Mouse (Mus musculus): ENCODE measurements around the gene Mfsd4a. TPM values are rescaled to one million over a fixed set of nuclear protein-coding genes. Genes with fewer than 3 reads are reported as not detected.

The Mfsd4a gene
- total and polyA plus RNA-seq, 2 experiments from 2014 or later = 3.2 to 8.1 TPM

DNA sequence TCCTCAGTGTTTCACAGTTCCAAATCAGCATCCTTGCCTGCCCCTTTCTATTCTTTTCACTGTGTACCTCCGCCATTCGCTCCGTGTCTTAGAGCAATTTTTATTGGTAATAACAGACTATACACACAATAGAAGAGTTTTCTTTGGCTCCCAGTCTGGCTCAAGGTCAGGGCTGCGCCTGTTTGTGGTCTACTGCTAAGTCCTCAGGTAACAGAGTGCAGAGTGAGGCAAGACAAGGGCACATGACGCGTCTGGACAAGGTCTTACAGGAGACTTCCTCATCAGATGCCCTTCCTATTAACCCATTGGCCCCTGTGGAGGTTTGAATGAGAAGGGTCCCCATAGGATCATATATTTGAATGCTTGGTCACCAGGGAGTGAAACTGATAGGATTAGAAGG, 21.9 kb upstream of the Mfsd4a start:
- H3K9me3 ChIP-seq (ENCODE audit: low read length) = no peaks in the 10 kb centered on the region
- no peaks in the 10 kb centered on the region for H3K27me3 ChIP-seq (ENCODE audit: insufficient read depth, low read length)
- DNase-seq (no peak), ATAC-seq (no peak)
- H3K27ac ChIP-seq (ENCODE audit: low read depth, low read length) = no peak overlapping the region
- no peak overlapping the region for H3K4me3 ChIP-seq (ENCODE audit: low read depth, low read length)
- no peak overlapping the region for H3K9ac ChIP-seq
- H3K4me2 ChIP-seq (ENCODE audit: low read depth) = no peak overlapping the region
- no peak for TF ChIP-seq CTCF (IDR thresholded peaks at IDR 0.05; ENCODE audit: low read depth)
- WGBS = 71% methylated on average over 6 of the region's 6 CpGs
- H3K36me3 ChIP-seq (ENCODE audit: insufficient read depth) = no peaks in the 10 kb centered on the region
- H3K4me1 ChIP-seq (ENCODE audit: insufficient read depth) = peaks cover 5% of the 10 kb centered on the region; the same call in 1 of the 2 replicates

DNA sequence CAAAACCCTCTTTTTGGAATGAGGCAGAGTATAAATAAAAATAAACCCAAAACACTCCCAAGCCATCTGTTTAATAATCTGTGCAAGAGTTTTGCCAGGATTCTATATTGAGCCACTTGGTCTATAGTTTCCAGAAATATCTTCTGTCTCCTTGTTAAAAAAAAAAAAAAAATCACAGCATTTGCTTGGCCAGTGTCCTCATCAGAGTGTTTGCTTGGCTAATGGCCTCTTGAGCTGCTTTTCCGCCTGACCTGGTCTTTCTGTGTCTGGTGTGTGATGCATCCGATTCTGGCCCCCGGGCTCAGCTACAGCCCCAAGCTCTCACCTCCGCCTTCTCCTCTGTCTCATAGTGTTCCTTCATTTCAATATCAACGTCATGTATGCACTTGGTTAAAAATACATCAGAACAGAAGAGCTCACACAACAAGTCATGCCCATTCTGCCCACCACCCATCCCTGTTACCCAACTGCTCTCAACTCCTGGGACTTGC, 20.4 kb upstream of the Mfsd4a start:
- Histone ChIP-seq H3K36me3 (ENCODE audit: insufficient read depth) (no peaks in the 10 kb centered on the region), H3K4me2 (ENCODE audit: low read depth) (no peak overlapping the region), H3K4me1 (ENCODE audit: insufficient read depth) (peaks cover 5% of the 10 kb centered on the region; the same call in 1 of the 2 replicates), H3K27ac (ENCODE audit: low read depth, low read length) (peak overlapping the region; percentile 31; the same call in 1 of the 2 replicates), H3K9me3 (ENCODE audit: low read length) (no peaks in the 10 kb centered on the region), H3K9ac (no peak overlapping the region), H3K4me3 (ENCODE audit: low read depth, low read length) (no peak overlapping the region), H3K27me3 (ENCODE audit: insufficient read depth, low read length) (no peaks in the 10 kb centered on the region)
- ATAC-seq (peak; percentile 75), DNase-seq (peak; percentile 73)
- TF ChIP-seq CTCF (IDR thresholded peaks at IDR 0.05; ENCODE audit: low read depth) = no peak
- 49% methylated on average over 5 of the region's 5 CpGs for WGBS

DNA sequence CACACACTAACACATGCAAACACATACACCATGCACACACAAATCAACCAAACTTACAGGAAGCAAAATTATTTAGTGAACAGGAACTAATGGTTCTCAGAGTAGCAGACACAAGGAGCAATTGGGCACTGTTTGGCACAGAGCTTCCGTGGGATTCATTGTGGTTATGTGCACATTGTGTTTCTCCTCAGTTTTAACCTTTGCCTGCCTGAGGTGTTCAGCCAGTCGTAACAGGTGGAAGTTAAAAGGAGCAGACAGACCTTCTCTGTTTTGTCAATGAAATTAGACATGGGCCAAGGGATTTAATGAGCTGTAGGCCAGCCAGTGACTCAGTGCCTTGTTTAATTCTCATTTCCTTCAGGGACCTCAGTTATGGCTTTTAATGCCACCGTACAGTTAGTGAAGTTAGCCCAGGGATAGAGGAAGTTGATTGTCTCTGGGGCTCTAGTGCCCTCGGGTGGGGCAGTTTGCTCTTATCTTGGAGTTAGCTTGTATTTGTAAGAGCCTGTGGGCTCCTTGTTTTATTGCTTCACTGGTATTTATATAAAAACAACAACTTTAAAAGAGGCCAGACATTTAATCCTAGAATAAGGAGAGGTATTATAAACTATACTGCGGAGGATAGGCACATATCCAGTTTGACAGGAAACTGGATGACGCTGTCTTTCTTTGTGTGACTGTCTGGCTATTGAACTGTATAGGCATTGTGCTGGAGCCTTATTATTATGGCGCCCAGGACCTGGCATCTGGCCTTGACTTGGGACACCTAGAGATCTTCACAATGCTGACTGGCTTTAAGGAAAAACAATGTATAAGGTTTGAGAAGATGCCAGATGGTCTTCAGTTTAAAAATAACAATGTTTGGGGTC, 17.6 kb upstream of the Mfsd4a start:
- Histone ChIP-seq H3K9ac (no peak overlapping the region), H3K9me3 (ENCODE audit: low read length) (no peaks in the 10 kb centered on the region), H3K36me3 (ENCODE audit: insufficient read depth) (no peaks in the 10 kb centered on the region), H3K4me1 (ENCODE audit: insufficient read depth) (peaks cover 5% of the 10 kb centered on the region; the same call in 1 of the 2 replicates), H3K27ac (ENCODE audit: low read depth, low read length) (no peak overlapping the region), H3K4me2 (ENCODE audit: low read depth) (no peak overlapping the region), H3K4me3 (ENCODE audit: low read depth, low read length) (no peak overlapping the region), H3K27me3 (ENCODE audit: insufficient read depth, low read length) (no peaks in the 10 kb centered on the region)
- no peak for DNase-seq
- TF ChIP-seq CTCF (IDR thresholded peaks at IDR 0.05; ENCODE audit: low read depth) = no peak
- no peak for ATAC-seq
- WGBS = 59% methylated on average over 7 of the region's 7 CpGs

DNA sequence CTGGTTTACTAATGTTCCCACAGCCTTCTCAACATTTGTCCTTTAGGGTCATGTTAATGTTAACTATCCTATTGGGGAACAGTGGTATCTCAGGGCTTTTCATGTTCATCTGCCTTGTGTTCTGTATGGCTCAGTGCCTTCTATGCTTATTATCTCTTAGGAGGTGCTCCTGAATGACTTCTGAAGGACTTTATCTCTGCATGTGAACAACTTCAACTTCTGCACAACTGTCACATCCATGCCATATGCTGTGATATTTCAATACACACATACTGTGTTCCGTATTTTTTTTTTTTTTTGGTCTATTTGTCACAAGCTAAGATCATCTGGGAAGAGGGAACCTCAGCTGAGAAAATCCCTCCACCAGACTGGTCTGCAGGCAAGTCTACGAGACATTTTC, 10.6 kb upstream of the Mfsd4a start:
- no peaks in the 10 kb centered on the region for H3K27me3 ChIP-seq (ENCODE audit: insufficient read depth, low read length)
- H3K9me3 ChIP-seq (ENCODE audit: low read length) = no peaks in the 10 kb centered on the region
- H3K4me3 ChIP-seq (ENCODE audit: low read depth, low read length) = no peak overlapping the region
- ATAC-seq (no peak), DNase-seq (no peak)
- H3K36me3 ChIP-seq (ENCODE audit: insufficient read depth) = no peaks in the 10 kb centered on the region
- H3K4me1 ChIP-seq (ENCODE audit: insufficient read depth) = no peaks in the 10 kb centered on the region
- no peak for TF ChIP-seq CTCF (IDR thresholded peaks at IDR 0.05; ENCODE audit: low read depth)
- no peak overlapping the region for H3K4me2 ChIP-seq (ENCODE audit: low read depth)
- 72% methylated on average over 2 of the region's 2 CpGs for WGBS
- H3K27ac ChIP-seq (ENCODE audit: low read depth, low read length) = no peak overlapping the region
- H3K9ac ChIP-seq = no peak overlapping the region

DNA sequence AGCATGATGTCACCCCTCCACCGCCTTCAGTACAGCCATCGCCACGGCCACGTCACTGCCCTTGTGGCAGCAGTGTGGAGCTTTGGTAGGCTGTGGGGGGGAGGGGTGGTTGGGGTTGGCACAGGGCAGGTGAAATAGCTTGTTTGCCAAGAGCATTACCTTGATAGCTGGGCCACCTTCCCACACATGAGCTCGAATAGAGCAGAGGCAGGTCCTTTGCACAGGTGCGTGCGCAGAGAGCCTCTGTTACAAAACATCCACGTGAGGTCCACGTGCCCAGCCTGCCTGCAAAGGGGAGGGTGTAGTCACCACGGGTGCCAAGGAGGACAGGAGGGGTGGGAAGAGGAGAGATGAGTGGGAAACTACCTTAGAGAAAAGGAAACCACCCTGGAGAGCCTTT, 7.7 kb upstream of the Mfsd4a start:
- no peaks in the 10 kb centered on the region for H3K9me3 ChIP-seq (ENCODE audit: low read length)
- no peak overlapping the region for H3K9ac ChIP-seq
- no peak overlapping the region for H3K4me3 ChIP-seq (ENCODE audit: low read depth, low read length)
- H3K27me3 ChIP-seq (ENCODE audit: insufficient read depth, low read length) = no peaks in the 10 kb centered on the region
- DNase-seq (no peak), ATAC-seq (no peak)
- H3K27ac ChIP-seq (ENCODE audit: low read depth, low read length) = no peak overlapping the region
- H3K4me1 ChIP-seq (ENCODE audit: insufficient read depth) = no peaks in the 10 kb centered on the region
- no peak for TF ChIP-seq CTCF (IDR thresholded peaks at IDR 0.05; ENCODE audit: low read depth)
- no peak overlapping the region for H3K4me2 ChIP-seq (ENCODE audit: low read depth)
- no peaks in the 10 kb centered on the region for H3K36me3 ChIP-seq (ENCODE audit: insufficient read depth)
- 85% methylated on average over 10 of the region's 10 CpGs for WGBS

DNA sequence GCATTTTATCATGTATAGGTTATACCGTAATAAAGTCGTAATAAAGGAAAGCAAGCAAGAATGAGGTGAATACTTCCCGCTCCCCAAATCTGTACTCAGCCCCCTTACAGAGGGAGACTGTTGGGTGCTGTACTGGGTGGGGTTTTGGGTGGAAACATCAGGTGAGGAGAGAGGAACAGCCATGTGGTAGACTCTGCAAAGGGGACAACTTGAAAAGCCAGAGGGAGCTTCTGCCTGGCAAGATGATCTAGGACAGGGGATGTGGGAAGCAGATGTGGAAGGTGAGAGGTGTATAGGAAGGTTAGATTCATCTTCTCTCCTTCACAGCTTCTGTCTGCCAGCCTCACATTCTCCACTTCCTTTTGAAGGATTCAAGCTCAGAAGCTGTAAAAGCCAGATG, 2.8 kb upstream of the Mfsd4a start:
- no peak for DNase-seq
- Histone ChIP-seq H3K27me3 (ENCODE audit: insufficient read depth, low read length) (no peaks in the 10 kb centered on the region; the same call in 1 of the 2 replicates), H3K36me3 (ENCODE audit: insufficient read depth) (no peaks in the 10 kb centered on the region), H3K9ac (no peak overlapping the region), H3K27ac (ENCODE audit: low read depth, low read length) (no peak overlapping the region), H3K4me2 (ENCODE audit: low read depth) (no peak overlapping the region), H3K9me3 (ENCODE audit: low read length) (no peaks in the 10 kb centered on the region), H3K4me3 (ENCODE audit: low read depth, low read length) (no peak overlapping the region), H3K4me1 (ENCODE audit: insufficient read depth) (peaks cover 11% of the 10 kb centered on the region; the same call in 1 of the 2 replicates)
- no peak for ATAC-seq
- TF ChIP-seq CTCF (IDR thresholded peaks at IDR 0.05; ENCODE audit: low read depth) = no peak
- 85% methylated on average over 3 of the region's 3 CpGs for WGBS

DNA sequence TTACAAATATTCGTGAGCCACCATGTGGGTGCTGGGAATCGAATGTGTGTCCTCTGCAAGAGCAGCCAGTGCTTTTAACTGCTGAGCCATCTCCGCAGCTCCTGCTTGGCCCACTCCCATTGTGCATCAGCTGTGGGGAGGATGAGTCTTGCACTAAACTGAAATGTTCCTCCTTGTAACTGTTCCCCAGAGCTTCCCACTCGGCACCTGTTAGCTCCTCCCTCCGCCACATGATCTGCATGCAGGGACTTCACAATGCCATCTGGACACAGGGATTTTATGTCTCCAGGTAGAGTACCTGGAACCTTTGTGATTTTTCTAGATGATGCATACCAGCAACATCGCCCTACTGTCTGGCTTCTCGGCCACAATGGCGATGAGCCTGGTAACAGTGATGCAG, 1.6 kb upstream of the Mfsd4a start:
- Histone ChIP-seq H3K27ac (ENCODE audit: low read depth, low read length) (no peak overlapping the region), H3K4me1 (ENCODE audit: insufficient read depth) (peaks cover 11% of the 10 kb centered on the region; the same call in 1 of the 2 replicates), H3K4me2 (ENCODE audit: low read depth) (no peak overlapping the region), H3K4me3 (ENCODE audit: low read depth, low read length) (no peak overlapping the region), H3K9me3 (ENCODE audit: low read length) (no peaks in the 10 kb centered on the region), H3K9ac (no peak overlapping the region), H3K27me3 (ENCODE audit: insufficient read depth, low read length) (no peaks in the 10 kb centered on the region; the same call in 1 of the 2 replicates), H3K36me3 (ENCODE audit: insufficient read depth) (no peaks in the 10 kb centered on the region)
- TF ChIP-seq CTCF (IDR thresholded peaks at IDR 0.05; ENCODE audit: low read depth) = no peak
- WGBS = 86% methylated on average over 8 of the region's 8 CpGs
- no peak for DNase-seq
- no peak for ATAC-seq
